Comparison of ENCODE assay signal across 16 mouse cellular contexts in genomic region chr11:36244491-36244882, GRCm38 (mm10).
DNase-seq lines count a peak whose midpoint lies in the region; ATAC-seq lines count a peak whose summit lies in the region.
"Had no signal": no experiment of that assay in that cellular context is flagged by ENCODE, and none has a peak within 500 bp of the region (broad histone marks: within the 10 kb centered on the region; RNA-seq: fewer than 3 reads in every experiment).

No protein-coding gene starts in this region.

- DNase-seq in forebrain, embryonic 11.5 days (ENCODE audit: low spot score): no peak
- DNase-seq in lung, postnatal 14 days: no peak
- DNase-seq in hindbrain, embryonic 14.5 days (ENCODE audit: low spot score): no peak
- no peak for DNase-seq in gastrocnemius, postnatal 14 days
- no peak for DNase-seq in adrenal gland, postnatal 25 days
- DNase-seq: heart, postnatal 4 days; kidney, adult 18-20 months; kidney, postnatal 25 days; thymus, postnatal 36 days had no signal

- no peak for ATAC-seq in forebrain, embryonic 13.5 days
- ATAC-seq in forebrain, embryonic 11.5 days (replicated peaks; ENCODE audit: low FRiP score): no peak
- ATAC-seq in lung, embryonic 15.5 days (ENCODE audit: borderline replicate concordance, extremely low read depth, low FRiP score, low TSS enrichment): no peak
- ATAC-seq in hindbrain, embryonic 14.5 days (ENCODE audit: low FRiP score): no peak
- no peak; the same call in 1 of the 2 replicates for ATAC-seq in midbrain, embryonic 16.5 days

- peak overlapping the region; percentile 41; the same call in 1 of the 2 replicates for H3K27ac ChIP-seq in forebrain, embryonic 13.5 days
- no peak overlapping the region for H3K27ac ChIP-seq in forebrain, embryonic 11.5 days (ENCODE audit: low read depth, low read length)
- peak overlapping the region; percentile 63 for H3K27ac ChIP-seq in lung, embryonic 15.5 days
- H3K27ac ChIP-seq in hindbrain, embryonic 14.5 days: peak overlapping the region; percentile 62
- peak overlapping the region; percentile 85 for H3K27ac ChIP-seq in midbrain, embryonic 16.5 days (ENCODE audit: low read length)
- H3K27ac ChIP-seq: heart, embryonic 13.5 days; liver, embryonic 14.5 days; macrophage had no signal

- H3K4me1 ChIP-seq in forebrain, embryonic 13.5 days: peaks cover 36% of the 10 kb centered on the region
- H3K4me1 ChIP-seq in forebrain, embryonic 11.5 days (replicated peaks; ENCODE audit: control insufficient read depth, insufficient read depth, low read length): 0 out of 2 replicates have a peak, but pooled peaks cover 2% of the 10 kb centered on the region
- H3K4me1 ChIP-seq in lung, embryonic 15.5 days: peaks cover 11% of the 10 kb centered on the region
- H3K4me1 ChIP-seq in hindbrain, embryonic 14.5 days (replicated peaks; ENCODE audit: control insufficient read depth, insufficient read depth, low read length): peaks cover 28% of the 10 kb centered on the region
- peaks cover 31% of the 10 kb centered on the region for H3K4me1 ChIP-seq in midbrain, embryonic 16.5 days (ENCODE audit: control insufficient read depth, insufficient read depth, low read length)

- intact Hi-C loops in gastrocnemius, postnatal 14 days (cut with DNase I; ENCODE audit: low total_unique reads): no loop called here

- H3K4me3 ChIP-seq in forebrain, embryonic 13.5 days: no peak overlapping the region
- no peak overlapping the region for H3K4me3 ChIP-seq in forebrain, embryonic 11.5 days (ENCODE audit: low read depth, low read length)
- H3K4me3 ChIP-seq in lung, embryonic 15.5 days: no peak overlapping the region
- H3K4me3 ChIP-seq in hindbrain, embryonic 14.5 days (replicated peaks; ENCODE audit: low read length): no peak overlapping the region
- H3K4me3 ChIP-seq in midbrain, embryonic 16.5 days (ENCODE audit: low read depth, low read length): no peak overlapping the region
- H3K4me3 ChIP-seq: heart, embryonic 13.5 days had no signal

- no peaks in the 10 kb centered on the region for H3K27me3 ChIP-seq in forebrain, embryonic 13.5 days
- no peaks in the 10 kb centered on the region for H3K27me3 ChIP-seq in forebrain, embryonic 11.5 days (ENCODE audit: control insufficient read depth, insufficient read depth, low read length)
- H3K27me3 ChIP-seq in lung, embryonic 15.5 days: peaks cover 3% of the 10 kb centered on the region; the same call in 1 of the 2 replicates
- no peaks in the 10 kb centered on the region for H3K27me3 ChIP-seq in hindbrain, embryonic 14.5 days (ENCODE audit: control insufficient read depth, insufficient read depth, low read length)
- H3K27me3 ChIP-seq in midbrain, embryonic 16.5 days (ENCODE audit: control insufficient read depth, insufficient read depth, low read depth, low read length): no peaks in the 10 kb centered on the region
- H3K27me3 ChIP-seq: CH12.LX had no signal

- H3K9ac ChIP-seq in forebrain, embryonic 13.5 days: no peak overlapping the region
- H3K9ac ChIP-seq in forebrain, embryonic 11.5 days (ENCODE audit: low read length): no peak overlapping the region
- H3K9ac ChIP-seq in lung, embryonic 15.5 days: no peak overlapping the region
- no peak overlapping the region for H3K9ac ChIP-seq in hindbrain, embryonic 14.5 days
- H3K9ac ChIP-seq in midbrain, embryonic 16.5 days (ENCODE audit: low read depth, low read length): peak overlapping the region; percentile 36; the same call in 1 of the 2 replicates
- H3K9ac ChIP-seq: heart, embryonic 13.5 days; liver, embryonic 14.5 days had no signal

- no peaks in the 10 kb centered on the region for H3K9me3 ChIP-seq in forebrain, embryonic 13.5 days (replicated peaks)
- no peaks in the 10 kb centered on the region for H3K9me3 ChIP-seq in forebrain, embryonic 11.5 days (ENCODE audit: control insufficient read depth, low read length)
- H3K9me3 ChIP-seq in lung, embryonic 15.5 days: no peaks in the 10 kb centered on the region
- H3K9me3 ChIP-seq in hindbrain, embryonic 14.5 days (ENCODE audit: control insufficient read depth, low read length): no peaks in the 10 kb centered on the region
- H3K9me3 ChIP-seq in midbrain, embryonic 16.5 days (replicated peaks; ENCODE audit: control insufficient read depth, low read length, poor library complexity, severe bottlenecking): no peaks in the 10 kb centered on the region
- H3K9me3 ChIP-seq: heart, embryonic 13.5 days had no signal

- no peaks in the 10 kb centered on the region for H3K36me3 ChIP-seq in forebrain, embryonic 13.5 days (ENCODE audit: poor library complexity, severe bottlenecking)
- H3K36me3 ChIP-seq in forebrain, embryonic 11.5 days (ENCODE audit: control insufficient read depth, insufficient read depth, low read length): no peaks in the 10 kb centered on the region
- H3K36me3 ChIP-seq in lung, embryonic 15.5 days: no peaks in the 10 kb centered on the region
- H3K36me3 ChIP-seq in hindbrain, embryonic 14.5 days (replicated peaks; ENCODE audit: control insufficient read depth, insufficient read depth): no peaks in the 10 kb centered on the region
- H3K36me3 ChIP-seq in midbrain, embryonic 16.5 days (ENCODE audit: control insufficient read depth, insufficient read depth, low read length): no peaks in the 10 kb centered on the region
- H3K36me3 ChIP-seq: heart, embryonic 13.5 days had no signal

- 88% methylated on average over 11 of the region's 11 CpGs for WGBS in forebrain, embryonic 13.5 days
- 90% methylated on average over 11 of the region's 11 CpGs for WGBS in forebrain, embryonic 11.5 days
- 69% methylated on average over 11 of the region's 11 CpGs for WGBS in lung, embryonic 15.5 days
- 87% methylated on average over 11 of the region's 11 CpGs for WGBS in hindbrain, embryonic 14.5 days
- WGBS in midbrain, embryonic 16.5 days: 78% methylated on average over 11 of the region's 11 CpGs

- no peak overlapping the region for H3K4me2 ChIP-seq in forebrain, embryonic 13.5 days
- no peak overlapping the region for H3K4me2 ChIP-seq in forebrain, embryonic 11.5 days (ENCODE audit: low read depth, low read length, severe bottlenecking)
- no peak overlapping the region for H3K4me2 ChIP-seq in lung, embryonic 15.5 days
- no peak overlapping the region for H3K4me2 ChIP-seq in hindbrain, embryonic 14.5 days (replicated peaks)
- no peak overlapping the region for H3K4me2 ChIP-seq in midbrain, embryonic 16.5 days (ENCODE audit: low read length)
- H3K4me2 ChIP-seq: heart, embryonic 13.5 days had no signal
